Mouse (Mus musculus): ENCODE data around the gene Kif5c.

Gene Kif5c

GRCm38 (mm10) chr2:49726672-49727071 is 107.6 kb downstream of the Kif5c start:
- DNase-seq: no peak

- DNase-seq: peak; percentile 60
Observed at GRCm38 (mm10) chr2:49727199-49727598, 108.1 kb downstream of the Kif5c start.

GRCm38 (mm10) chr2:49727686-49728085 is 108.6 kb downstream of the Kif5c start:
- DNase-seq: no peak

GRCm38 (mm10) chr2:49728896-49729610 is 110.0 kb downstream of the Kif5c start:
- DNase-seq: peak; percentile 19

- DNase-seq: no peak
Observed at GRCm38 (mm10) chr2:49729611-49729969, 110.5 kb downstream of the Kif5c start.

GRCm38 (mm10) chr2:49730183-49730582 is 111.1 kb downstream of the Kif5c start:
- no peak for DNase-seq

GRCm38 (mm10) chr2:49732745-49733655 is 113.9 kb downstream of the Kif5c start:
- peak; percentile 45 for DNase-seq

GRCm38 (mm10) chr2:49733656-49734008 is 114.5 kb downstream of the Kif5c start:
- DNase-seq: no peak

GRCm38 (mm10) chr2:49734013-49734780 is 115.1 kb downstream of the Kif5c start:
- DNase-seq: peak; percentile 78

GRCm38 (mm10) chr2:49735386-49735785 is 116.3 kb downstream of the Kif5c start:
- no peak for DNase-seq

- DNase-seq: no peak
Observed at GRCm38 (mm10) chr2:49739046-49739445, 119.9 kb downstream of the Kif5c start.

GRCm38 (mm10) chr2:49741026-49741425 is 121.9 kb downstream of the Kif5c start:
- no peak for DNase-seq

GRCm38 (mm10) chr2:49741895-49742734 is 123.0 kb downstream of the Kif5c start:
- DNase-seq: peak; percentile 21

- DNase-seq: no peak
Observed at GRCm38 (mm10) chr2:49742919-49743318, 123.8 kb downstream of the Kif5c start.

- DNase-seq: no peak
Observed at GRCm38 (mm10) chr2:49743775-49744174, 124.7 kb downstream of the Kif5c start.

GRCm38 (mm10) chr2:49744251-49745093 is 125.4 kb downstream of the Kif5c start:
- no peak for DNase-seq

- no peak for DNase-seq
Observed at GRCm38 (mm10) chr2:49745094-49745781, 126.1 kb downstream of the Kif5c start.

GRCm38 (mm10) chr2:49746947-49747346 is 127.8 kb downstream of the Kif5c start:
- DNase-seq: no peak

GRCm38 (mm10) chr2:49747670-49748069 is 128.6 kb downstream of the Kif5c start:
- DNase-seq: no peak

GRCm38 (mm10) chr2:49748628-49749342 is 129.7 kb downstream of the Kif5c start:
- peak; percentile 62 for DNase-seq

Measured in thymus, postnatal 25 days (tissue).